Mouse (Mus musculus): Measurements from ENCODE around the gene Ppfia1. TPM values are rescaled to one million over a fixed set of nuclear protein-coding genes. Genes with fewer than 3 reads are reported as not detected.

Ppfia1 gene
- total RNA-seq, 2 experiments from 2014 or later = 94.6 to 99.9 TPM

DNA sequence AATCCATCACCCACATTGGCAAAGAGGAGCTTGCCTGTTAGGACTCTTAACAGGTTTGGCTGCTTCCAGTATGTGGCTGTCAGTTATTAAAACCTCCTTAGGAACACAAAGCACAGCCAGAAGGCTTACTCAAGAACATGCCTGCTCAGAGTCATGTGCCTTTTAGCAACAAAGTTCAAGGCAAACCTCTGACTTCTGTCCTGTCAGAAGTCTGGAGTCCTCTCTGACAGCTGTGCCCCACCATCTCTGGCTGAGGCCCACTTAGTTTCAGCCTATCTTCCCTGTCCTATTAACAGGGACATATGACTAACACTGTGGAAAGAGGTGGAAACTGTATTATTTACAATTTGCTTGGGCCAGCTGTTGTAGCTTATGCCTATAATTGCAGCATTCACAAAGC is 73.2 kb downstream of the Ppfia1 start:
- DNase-seq = no peak

- DNase-seq = no peak
Observed at GRCm38 (mm10) chr7:144479569-144479968, 74.0 kb downstream of the Ppfia1 start.

GRCm38 (mm10) chr7:144475741-144476140 is 77.8 kb downstream of the Ppfia1 start:
- no peak for DNase-seq

DNA sequence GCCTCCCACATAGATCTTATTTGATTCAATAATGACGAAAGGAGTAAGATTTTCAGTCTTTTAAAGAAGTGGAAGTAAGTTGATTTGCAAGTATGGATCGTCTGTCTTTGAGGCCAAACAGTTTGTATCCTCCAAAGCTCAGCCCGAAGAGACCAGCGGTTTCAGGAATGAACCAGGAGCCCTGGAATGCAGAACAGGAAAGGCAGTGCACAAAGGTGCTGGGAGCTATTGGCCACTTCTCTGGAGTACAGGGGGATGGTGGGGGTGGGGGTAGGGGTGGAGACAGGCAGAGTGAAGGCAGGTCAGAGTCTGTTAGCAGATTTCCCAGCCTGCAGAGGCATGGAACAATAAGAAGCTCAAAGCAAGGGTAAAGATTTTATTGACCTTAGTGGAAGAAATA is 80.0 kb downstream of the Ppfia1 start:
- DNase-seq = no peak

- no peak for DNase-seq
Observed at GRCm38 (mm10) chr7:144471103-144471502, 82.4 kb downstream of the Ppfia1 start.

DNA sequence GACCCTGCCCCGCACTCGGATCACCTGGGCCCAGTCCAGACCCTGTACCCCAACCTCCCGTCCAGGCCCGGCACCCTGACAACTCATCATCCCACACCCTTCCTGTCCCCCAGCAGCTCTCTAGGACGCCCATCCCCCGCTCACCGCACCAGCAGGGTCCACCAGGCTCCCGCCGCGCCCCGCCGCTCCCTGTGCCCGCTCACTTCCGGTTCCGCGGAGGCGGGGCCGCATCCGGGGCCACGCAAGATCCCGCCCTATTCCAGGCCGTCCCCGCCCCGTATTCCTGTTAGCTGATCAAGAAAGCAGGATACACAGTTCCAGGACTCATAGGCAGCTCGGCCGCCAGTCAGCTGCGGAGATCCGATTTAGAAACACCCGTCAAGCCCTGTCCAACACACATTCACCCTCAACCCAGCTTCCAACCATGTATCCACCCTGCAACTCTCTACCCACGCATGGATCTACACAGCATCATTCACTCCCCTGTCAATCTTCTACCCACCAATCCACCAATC is 82.9 kb downstream of the Ppfia1 start, which contains the start of gene Cttn:
Gene Cttn, minus strand, starts transcription at position 465 of the 515 bp plus-strand sequence.
- peak; percentile 93 for DNase-seq

- DNase-seq = peak; percentile 29
Observed at GRCm38 (mm10) chr7:144469908-144470544, 83.5 kb downstream of the Ppfia1 start.

GRCm38 (mm10) chr7:144469181-144469641 is 84.3 kb downstream of the Ppfia1 start:
- DNase-seq = peak; percentile 59

- DNase-seq = no peak
Observed at GRCm38 (mm10) chr7:144468741-144469140, 84.8 kb downstream of the Ppfia1 start.

GRCm38 (mm10) chr7:144462577-144462976 is 91.0 kb downstream of the Ppfia1 start:
- no peak for DNase-seq

DNA sequence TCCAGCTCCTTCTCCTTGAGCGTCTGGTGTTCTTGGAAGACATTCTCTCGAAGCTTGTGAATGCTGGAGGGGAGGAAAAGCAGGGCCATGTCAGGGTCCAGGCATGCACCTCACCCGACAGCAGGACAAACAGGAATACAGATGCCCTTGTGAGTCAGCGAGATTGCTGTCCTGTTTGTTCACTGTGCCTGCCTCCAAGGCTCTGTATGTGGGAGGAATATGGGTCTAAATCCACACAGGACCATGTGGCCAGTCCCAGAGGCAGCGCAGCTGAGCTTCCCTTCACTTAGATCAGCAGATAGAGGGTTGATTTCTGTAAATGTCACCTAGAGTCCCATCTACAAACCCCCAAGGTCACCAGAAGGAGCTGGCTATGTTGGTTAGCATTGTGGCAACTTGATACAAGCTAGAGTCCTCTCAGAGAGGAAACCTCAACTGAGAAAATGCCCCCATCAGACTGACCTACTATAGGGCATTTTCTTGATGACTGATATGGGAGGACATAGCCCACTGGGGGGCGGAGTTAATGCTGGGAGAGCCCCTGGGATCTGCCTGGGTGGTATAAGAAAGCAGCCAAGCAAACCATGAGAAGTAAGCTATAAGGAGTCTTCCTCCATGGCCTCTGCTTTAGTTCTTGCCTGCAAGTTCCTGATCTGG is 92.2 kb downstream of the Ppfia1 start:
- no peak for DNase-seq

GRCm38 (mm10) chr7:144458881-144459280 is 94.6 kb downstream of the Ppfia1 start:
- no peak for DNase-seq

- no peak for DNase-seq
Observed at GRCm38 (mm10) chr7:144450661-144451060, 102.9 kb downstream of the Ppfia1 start.

- peak; percentile 98 for DNase-seq
Observed at GRCm38 (mm10) chr7:144449637-144450570, 103.6 kb downstream of the Ppfia1 start.

GRCm38 (mm10) chr7:144448186-144448585 is 105.3 kb downstream of the Ppfia1 start:
- DNase-seq = no peak

DNA sequence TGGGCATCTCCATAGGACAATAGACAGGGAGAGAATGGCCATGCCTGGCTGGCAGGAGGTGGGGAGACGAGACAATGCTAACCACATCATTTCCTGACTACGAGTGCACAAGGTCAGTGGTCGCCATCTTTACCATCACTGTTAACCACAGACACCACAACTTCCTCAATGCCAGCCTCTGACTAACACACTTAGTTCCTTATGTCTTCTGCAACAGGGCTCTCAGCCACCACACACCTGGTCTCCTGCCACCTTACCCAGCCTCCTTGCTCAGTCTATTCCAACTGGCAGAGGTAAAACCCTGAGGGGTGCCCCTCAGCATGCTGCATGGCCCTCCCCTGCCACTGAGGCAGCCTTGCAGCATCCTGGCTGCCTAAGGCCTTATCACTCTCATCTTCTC is 106.4 kb downstream of the Ppfia1 start:
- DNase-seq = no peak

DNA sequence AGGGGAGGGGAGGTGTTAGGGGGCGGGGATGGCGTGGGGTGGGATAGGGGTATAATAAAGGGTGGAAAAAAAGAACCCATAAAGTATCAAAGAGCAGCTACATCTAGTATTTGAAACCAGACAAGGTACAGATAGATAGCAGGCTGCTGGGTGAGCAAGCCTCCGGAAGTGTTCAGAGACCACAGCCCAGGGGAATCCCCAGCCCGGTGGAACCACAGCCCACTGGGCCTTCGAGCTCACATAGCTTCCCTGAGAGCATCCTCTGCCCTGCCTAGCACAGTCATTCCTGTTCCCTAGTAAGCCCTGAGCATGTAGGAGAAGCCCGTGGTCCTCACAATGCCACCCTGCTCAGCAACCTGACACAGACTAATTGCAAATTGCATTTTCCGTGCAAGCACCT is 108.7 kb downstream of the Ppfia1 start:
- no peak for DNase-seq

DNA sequence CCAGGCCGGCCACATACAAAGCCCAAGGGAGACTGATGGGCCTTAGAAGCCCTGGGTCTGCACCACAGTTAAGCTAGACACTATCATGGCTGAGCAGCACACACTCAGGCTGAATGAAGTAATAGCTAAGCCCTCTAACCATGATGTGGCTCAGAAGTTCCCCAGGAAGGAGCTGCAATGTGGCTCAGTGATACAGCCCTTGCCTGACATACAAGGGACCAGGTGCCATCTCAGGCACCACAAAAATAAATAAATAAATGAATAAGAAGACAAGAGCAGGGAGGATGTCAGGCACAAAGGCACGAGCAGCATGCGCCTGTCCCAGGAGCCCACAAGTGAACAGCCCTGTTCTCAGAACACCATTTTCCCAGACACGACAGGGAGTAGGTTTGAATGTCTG is 111.6 kb downstream of the Ppfia1 start:
- DNase-seq = no peak

GRCm38 (mm10) chr7:144441466-144441865 is 112.1 kb downstream of the Ppfia1 start:
- no peak for DNase-seq

- no peak for DNase-seq
Observed at GRCm38 (mm10) chr7:144438811-144439210, 114.7 kb downstream of the Ppfia1 start.

DNA sequence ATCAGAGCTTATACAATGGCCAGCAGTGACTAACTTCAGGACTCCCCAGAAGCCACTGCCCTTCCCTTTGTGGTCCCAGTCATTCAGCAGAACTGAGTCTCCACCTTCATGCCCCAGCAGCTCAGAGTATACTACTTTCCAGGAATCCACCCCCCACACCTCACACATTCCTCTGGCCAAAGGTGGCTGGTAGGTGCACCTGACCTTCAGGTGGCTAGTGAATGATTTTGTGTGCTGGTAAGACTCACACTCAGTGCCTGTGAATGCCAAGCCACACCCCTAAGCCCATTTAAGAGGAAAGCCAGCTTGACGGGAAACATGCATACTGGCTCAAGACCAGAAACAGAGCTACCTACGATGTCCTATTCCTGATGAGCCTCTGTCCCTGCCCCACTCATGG is 120.6 kb downstream of the Ppfia1 start:
- no peak for DNase-seq

GRCm38 (mm10) chr7:144427460-144427859 is 126.1 kb downstream of the Ppfia1 start:
- DNase-seq = no peak
